Mouse (Mus musculus) brain, embryonic 18.5 days (tissue): ENCODE measurements at regions not wholly inside any gene's neighbourhood (a gene's known extent, or its start where the extent isn't known, plus 50 kb on each side); places are given as distances from the start of the nearest gene placed in this dataset.
"Not testable (repeated sequence)": the region's sequence is repeated elsewhere in the genome, so short reads cannot be mapped to it uniquely, and the experiment has no call there.

ENCODE experiments used
- DNase-seq: peaks from one replicate; pipeline ENCODE4 v3.0.0-alpha.2; 2012; ENCODE audit warnings: low read depth, low spot score

DNA sequence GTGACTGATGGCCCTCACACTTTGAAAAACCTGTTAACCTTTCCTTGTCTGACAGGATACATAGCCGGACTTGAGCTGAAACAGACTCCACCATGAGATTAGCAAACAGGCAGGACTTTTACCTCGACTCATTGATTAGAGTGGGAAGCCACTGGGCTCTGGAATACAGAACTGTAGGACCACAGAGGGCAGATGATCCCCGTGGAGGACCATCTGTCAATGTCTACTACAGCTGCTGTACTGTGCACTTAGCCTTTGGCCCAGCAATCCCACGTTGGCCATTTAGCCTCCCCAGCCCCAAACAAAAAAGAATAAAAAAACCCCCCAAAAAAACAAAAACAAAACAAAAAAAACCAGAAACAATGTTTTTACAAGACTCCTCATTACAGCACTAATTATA is 103.9 kb upstream of the Dazl start:
- DNase-seq: no peak

DNA sequence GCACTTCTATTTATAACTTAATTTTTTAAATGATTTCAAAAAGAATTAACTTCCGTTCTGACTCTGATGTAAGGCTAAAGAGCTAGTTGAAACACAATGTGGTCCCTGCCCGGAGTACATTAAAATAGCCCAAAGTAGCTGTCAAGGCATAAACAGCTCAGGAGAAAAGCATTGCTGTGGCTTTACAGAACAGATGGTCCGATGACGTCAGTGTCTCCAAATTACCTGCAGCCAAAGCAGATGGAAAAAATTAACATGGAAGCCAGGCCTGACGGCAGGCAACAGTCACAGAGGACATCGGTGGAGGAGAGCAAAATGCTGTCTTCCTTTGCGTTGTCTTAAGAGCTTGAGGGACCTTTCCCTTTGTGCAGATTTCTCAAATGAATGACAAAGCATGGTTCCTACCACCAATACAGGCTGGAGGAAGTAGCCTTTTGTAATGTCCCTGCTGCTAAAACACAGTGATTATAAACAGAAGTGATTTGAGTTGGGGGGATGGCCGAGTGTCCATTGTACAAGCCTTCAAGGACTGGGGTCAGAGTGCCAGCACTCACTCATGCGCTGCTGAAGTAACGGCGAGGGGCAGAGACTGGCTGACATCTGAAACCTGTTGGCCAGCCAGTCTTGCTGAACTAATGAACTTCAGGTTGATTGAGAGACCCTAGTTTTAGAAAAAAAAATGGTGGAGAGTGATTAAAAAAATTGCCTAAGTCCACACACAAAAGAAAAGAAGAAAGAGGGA is 101.8 kb upstream of the Plcl2 start:
- peak; percentile 43 for DNase-seq

DNA sequence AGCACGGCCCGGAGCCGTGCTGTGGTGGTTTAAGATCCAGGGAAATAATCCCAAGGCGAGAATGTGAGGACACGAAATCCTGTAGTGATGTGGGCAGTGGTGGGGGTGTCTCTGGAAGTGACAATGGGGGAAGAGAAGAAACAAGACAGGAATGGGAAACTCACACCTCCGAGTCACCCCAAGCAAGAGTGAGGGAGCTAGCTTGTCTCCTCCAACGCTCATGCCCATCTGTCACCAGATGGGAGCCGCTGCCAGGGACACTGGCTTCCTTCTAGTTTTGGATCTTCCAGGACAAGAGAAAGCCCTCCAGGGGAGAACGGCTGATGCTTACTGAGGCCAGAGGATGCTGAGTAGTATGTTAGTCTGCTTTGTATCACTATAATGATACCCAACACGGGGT is 100.6 kb upstream of the Plcl2 start:
- DNase-seq: no peak

DNA sequence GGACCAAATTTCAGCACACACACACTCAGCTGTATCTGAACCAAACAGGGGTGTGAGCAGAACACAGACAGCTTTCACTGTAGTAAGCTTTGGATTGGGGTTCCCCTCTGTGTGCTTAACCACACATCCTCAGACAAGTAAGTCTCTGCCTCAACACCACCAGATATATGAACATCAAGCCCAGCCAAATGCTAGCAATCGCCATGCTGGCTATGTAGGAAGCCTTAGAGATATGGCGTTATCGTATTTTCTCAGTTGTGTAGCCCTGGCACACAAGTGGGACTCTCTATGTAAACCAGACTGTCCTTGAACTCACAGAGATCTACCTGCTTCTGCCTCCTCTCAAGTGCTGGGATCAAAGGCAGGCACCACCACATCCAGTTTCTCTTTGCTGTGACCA is 99.9 kb upstream of the Plcl2 start:
- DNase-seq: no peak

DNA sequence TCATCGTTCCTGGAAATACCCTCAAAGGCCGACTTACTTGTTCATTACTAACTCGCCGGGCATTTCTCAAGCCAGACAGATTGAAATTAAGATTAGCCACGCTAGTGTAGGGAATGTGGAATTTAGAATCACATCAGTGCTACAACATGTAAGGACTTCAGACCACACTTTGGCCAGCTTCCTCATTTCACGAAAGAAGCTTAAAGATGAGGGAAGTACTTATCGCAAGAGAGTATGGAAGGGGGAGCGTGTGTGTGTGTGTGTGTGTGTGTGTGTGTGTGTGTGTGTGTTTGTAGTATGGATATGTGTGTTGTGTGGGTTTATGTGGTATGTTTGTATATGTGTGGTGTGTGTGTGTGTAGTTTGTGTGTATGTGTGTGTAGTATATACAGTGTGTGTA is 99.3 kb upstream of the Plcl2 start:
- DNase-seq: no peak

DNA sequence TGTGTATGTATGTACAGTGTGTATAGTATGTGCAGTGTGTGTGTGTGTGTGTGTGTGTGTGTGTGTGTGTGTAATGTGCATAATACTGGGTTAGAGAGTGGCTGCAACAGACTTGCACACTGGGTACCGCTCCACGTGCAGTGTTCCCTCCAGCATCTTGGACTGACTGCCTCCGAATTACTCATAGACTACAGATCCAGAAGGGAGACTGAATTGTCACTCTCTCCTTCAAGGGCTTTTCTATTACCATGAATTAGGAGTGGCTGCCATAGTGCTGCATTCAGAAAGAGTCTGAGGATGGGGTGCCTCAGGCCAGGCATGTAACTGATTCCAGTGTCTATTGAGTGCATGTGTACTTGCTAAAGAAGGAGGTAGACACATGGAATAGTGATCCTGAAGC is 98.9 kb upstream of the Plcl2 start:
- DNase-seq: no peak

DNA sequence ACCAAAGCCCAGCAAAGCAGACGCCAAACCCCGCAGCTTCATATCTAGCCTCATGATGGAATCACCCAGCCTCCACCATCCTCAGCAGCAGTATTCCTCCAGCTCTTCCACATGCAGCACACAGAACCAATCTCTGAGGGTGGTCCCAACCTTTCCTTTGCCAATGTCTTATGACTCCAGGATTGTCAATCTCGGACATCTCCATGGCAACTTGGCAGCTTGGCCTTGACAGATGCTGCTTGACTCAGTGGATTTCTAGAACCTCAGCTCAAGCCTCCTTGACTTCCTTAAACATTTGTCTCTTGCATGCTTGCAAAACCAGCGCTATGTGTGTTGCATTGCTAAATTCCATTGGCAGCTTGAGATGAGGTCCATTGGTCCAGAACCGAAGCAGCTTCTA is 96.8 kb upstream of the Plcl2 start:
- no peak for DNase-seq

DNA sequence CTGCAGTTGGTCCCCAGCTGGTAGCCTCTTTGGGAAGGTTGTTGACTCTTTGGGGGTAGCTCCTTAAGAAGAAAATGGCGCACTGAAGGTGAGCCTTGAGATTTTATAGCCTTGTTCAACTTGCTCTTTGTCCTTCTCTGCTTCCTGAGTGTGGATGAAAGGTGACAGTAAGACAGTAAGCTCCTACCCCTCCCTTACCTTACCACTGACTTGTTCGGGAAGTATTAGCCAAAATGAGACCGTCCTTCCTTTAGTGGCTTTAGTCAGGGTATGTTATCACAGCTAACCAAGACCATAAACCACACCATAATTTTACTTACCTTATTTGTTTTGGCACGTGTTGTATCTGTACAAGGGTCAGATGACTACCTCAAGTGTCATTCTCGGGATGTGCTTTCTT is 95.3 kb upstream of the Plcl2 start:
- no peak for DNase-seq

DNA sequence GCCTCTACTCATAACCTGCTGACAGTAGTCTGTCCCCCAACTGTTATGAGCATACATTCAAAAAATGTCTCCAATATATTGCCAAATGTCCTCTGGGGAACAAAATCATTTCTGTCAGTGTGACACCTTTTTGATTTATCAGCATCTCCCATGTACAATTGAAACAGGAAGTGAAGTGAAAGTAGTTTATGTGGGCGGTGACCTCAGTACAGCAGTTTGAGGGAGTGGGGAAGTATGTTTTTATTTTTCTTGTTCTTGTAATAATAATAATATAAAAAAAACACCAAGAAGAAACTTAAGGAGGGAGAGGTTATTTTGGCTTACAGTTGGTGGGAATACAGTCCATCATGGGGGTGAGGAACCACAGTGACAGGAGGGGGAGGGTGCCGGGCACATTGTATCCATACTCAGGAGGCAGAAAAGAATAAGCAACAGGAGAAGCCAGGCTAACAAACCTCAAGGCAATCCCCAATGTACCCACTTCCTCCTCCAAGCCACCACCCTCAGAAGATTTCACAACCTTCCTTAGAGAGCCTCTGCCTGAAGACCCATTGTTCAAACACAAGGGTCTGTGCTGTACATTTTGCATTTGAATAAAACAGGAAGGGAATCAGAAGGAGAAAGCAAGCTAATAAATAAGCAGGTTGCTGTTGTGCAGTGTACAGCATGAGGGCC is 93.7 kb upstream of the Plcl2 start:
- no peak for DNase-seq

DNA sequence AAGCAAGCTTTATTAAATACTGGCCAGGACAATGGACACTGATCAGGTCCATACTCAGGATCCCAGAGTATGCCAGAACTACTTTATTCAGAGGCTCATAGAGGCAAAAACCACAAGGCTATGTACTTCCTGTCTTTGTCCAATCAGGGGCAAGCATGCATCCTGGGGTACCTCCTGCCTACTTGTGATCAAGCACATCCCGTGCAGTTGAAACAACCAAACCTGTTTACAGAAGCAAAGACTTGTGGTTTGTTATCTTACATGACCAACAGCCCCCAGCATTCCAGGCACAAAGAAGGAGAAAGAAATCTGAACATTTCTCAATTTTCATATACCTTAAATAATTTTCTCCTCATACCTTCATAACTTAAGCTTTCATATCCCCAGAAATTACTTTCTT is 93.1 kb upstream of the Plcl2 start:
- DNase-seq: no peak

DNA sequence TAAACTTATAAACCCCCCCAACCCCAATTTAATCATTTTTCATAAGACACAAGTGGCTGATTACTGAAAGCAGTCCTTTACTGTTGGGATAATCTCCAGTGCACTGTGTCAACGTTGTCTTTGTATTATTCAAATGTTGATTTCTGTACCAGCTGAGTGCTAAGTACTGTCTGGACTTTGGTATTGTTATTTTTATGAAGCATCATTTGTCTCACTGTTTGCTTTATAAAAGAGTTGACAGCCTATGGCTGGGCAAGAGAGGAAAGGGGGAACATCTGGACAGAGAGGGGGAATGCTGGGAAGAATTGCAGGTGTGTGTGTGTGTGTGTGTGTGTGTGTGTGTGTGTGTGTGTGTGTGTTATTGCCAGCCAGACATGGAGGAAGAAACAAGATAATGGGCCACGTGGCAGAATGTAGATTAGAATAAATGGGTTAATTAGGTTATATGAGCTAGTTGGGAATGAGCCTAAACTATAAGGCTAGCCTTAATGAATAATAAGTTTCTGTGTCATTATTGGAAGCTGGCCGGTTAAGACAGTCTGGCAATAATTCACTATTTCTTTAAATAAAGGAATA is 92.6 kb upstream of the Plcl2 start:
- DNase-seq: no peak

DNA sequence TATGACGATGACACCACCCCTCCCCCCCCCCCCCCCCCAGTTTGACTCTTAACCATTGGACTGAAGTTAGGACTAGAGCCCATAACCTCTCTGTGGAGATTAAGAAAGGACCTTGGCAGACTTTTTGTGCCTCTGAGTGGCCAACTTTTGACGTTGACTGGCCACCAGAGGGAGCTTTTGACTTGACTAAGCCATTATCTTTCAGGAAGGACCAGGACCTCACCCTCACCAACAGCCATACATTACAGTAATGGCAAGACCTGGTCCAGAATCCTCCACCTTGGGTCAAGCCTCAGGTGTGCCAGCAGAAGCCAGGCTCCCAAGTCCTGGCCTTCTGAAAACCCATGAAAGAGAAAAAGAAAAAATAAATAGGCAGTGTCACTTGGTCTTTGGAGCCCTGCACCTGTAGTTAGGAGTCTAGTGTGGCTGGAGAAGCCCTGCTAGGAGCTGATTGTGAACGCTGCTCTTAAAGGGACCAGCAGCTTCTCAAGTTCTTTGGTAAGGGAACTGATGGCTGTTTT is 90.3 kb upstream of the Plcl2 start:
- DNase-seq: no peak

DNA sequence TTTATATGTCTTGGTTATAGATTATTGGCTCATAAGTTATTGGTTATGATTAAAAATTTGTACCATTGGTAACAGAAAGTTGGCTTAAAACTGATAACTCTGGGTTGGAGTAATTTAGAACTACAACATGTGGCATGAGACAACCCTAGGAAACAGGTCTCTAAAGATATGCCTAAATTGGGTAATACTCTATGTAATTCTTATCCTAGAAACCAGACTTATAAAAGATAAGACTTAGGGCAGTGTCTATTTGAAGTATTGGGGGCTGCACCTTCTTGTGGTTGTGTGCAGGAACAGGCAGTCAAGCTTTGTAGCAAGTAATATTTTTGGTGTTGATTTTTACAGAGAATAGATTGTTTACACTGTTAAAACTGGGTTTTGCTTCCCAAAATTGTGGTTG is 89.7 kb upstream of the Plcl2 start:
- not testable (repeated sequence) for DNase-seq

DNA sequence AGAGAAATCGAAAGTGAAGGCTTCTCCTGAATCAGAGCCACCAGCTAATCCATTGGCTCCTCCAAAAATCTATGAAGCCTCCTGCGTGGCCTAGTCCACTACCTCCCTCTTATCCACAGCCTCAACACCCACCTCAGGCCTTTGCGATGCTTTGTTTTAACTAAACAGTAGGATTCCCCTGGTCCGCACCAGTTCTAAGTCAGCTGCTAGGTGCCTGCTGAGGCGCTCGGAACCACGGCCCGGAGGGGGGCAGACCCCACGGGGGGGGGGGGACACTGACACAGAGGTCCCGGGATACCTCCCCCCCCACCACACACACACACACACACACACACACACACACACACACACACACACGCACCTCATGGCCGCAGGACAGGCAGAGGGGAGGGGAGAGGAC is 89.2 kb upstream of the Plcl2 start:
- no peak for DNase-seq

DNA sequence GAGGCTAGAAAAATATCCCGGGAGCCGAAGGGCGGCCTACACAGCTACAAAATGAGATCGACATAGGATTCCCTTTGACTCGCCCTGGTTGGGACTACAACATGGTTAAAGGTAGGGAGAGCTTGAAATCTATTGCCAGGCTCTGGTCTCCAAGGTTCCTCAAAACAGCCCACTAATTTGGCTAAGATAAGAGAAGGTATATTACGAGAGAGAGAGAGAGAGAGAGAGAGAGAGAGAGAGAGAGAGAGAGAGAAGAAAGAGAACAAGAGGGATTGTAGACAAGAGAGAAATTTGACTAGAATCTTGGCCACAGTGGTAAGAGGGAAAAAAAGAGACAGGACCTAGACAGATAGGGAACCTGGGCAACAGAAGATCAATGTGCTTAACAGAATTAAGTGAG is 88.5 kb upstream of the Plcl2 start:
- DNase-seq: no peak

DNA sequence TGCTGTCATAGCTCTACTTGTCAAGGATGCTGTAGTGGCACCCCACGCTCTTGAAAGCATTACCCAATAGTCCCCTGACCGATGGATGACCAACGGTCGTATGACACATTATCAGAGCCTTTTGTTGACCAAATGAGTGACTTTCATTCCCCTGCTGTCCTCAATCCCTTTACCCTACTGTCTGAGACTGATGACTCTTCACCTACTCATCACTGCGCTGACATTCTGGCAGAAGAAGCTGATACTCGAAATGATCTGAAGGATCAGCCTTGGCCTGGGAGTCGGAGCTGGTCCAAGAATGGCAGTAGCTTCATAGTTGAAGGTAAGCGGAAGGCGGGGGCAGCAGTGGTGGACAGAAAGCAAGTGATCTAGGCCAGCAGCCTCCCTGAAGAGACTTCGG is 87.7 kb upstream of the Plcl2 start:
- no peak for DNase-seq

DNA sequence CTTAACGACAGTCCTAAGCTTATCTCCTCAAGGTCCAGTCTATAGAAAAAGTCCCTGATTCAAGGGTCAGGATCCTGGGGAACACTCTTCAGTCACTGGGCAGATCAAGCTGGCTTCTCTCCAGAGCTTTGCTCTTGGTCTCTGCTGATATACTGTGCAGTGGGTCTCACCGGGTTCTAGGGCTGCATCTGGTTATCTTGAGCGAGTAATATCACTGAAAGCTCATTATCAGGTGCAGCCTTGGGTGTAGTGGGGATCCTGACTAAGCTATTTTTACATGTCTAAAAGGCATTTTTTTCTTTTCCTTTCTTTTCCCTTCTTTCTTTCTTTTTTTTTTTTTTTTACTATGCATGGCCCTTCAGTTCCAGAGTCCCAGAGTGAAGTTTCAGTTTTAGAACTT is 84.1 kb upstream of the Plcl2 start:
- DNase-seq: no peak

DNA sequence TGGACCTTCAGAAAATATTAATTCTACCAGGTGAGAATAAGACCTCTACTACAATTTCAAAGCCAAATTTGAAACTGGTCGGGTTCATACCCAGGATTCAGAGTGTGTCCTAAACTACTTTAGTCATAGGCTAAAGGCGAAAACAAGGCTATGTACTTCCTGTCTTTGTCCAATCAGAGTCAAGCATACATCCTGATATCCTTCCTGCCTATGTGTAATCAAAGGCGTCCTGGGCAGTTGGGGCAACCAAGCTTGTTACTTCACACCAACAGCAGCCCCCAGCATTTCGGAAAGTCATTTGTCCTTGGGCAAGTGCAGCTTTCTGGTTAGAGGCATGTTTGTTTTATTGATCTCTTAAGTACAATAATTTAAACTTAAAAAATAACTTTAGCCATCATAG is 83.7 kb upstream of the Plcl2 start:
- DNase-seq: no peak

DNA sequence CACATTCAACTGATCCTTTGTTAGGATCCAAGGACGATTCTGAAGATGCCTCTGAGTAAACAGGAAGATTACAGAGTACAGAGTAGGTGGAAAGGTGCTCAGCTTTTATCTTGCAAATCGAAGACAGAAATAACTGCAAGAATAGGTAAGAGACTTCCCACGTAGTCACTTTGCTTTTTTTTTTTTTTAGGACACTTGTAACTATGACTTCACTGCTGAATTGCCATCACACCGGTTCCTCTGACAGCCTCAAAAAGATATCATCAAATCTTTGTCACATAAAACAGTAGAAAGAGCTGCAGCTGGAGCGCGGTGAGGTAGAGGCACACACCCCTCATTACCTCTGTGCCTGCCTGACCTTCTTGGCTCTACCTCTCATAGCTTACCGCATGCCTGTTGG is 83.1 kb upstream of the Plcl2 start:
- no peak for DNase-seq

DNA sequence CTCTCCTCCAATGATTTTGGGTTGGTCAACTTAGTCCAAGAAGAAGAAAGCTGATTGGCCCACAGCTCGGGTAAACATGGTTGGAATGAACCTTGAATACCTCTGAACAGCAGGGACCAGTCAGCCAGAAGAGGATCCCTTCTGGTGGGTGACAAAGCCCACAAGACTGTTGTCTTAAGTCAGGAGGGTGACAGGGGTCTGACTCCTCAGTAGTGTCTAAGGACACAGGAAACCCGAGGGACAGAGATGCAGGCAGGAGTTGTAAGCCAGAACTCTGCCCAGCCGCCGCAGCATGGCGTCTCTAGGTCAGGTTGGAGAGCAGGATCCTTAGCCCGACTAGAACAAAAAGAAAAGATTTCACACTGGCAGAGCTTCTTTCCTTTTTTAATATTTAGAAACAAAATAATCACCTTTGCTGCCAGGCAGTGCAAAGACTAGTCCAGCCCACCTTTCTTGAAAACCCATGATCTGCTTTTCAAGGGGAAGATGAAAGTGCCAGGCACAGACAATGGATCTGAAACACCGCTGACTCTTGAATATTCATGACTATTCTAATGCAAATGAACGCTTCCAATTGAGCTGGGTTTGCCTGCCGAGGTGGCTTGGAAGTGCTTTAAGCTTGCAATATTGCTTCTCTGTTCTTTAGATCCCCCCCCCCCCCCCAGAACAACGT is 81.7 kb upstream of the Plcl2 start:
- DNase-seq: peak; percentile 32

DNA sequence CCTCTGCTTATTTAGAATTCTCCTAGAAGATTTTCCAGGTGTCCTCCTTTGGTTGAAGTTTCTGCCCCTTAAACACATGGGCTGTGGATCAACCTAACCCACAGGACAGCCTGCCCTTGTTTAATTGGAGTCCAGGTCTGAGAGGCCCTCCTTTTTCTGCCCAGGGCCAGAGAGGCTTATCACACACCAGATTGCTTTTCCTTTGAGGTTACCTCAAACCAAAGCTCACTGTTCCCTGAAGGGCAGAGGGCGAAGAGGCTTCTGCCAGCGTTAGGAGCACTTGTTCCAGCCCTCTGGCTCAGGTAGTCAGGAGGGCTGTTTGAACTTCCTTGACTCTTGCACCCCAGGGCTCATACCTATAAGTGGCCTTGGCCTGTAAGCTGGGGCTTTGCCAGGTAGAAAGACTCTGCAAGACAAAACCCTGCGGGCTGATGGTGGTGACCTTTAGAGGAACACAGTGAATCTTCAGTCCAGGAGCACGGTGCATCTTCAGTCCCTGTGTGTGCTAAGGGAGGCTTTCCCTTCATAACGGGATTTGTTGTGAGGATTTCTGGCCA is 81.1 kb upstream of the Plcl2 start:
- DNase-seq: no peak

DNA sequence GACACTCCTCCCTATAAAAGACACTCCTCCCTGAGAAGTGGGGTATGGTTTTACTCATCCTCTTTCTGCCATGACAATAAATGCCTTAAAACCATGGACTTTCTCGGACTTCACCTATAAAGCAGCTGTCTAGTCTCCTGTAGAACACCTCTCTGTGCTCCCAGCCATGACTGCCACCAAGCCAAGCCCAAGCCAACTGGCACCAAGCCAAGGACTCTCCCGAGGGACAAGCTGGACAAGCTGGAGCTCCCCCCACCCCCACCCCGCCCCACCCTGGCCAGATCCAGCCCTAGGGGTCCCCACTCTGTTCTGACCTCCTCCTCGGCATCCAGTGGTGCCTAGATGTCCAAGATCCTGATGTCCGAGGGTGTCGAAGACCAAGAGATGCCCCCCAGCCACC is 76.6 kb upstream of the Plcl2 start:
- DNase-seq: no peak
